Mouse (Mus musculus) stomach, postnatal 0 days (tissue): ENCODE data around the gene Pgap2. TPM values are rescaled to one million over a fixed set of nuclear protein-coding genes. Genes with fewer than 3 reads are reported as not detected.
A peak's percentile ranks its signal among the peaks of the same experiment; 100 is the strongest.

Experiments used
- ATAC-seq: fragments of 200-750 bp; cut with Nextera tagmentation; 2 replicates; pipeline ENCODE4 v1.8.0; 2017; ENCODE audit not compliant: low FRiP score, low TSS enrichment
- DNase-seq: peaks from one replicate; pipeline ENCODE4 v3.0.0-alpha.2; 2016; ENCODE audit warnings: low spot score
- H3K27ac ChIP-seq: fragments of 300-500 bp; sonication (generic); replicated peaks from 2 replicates; pipeline ENCODE4 v1.5.1; 2014; ENCODE audit warnings: mild to moderate bottlenecking, control low read depth
- H3K27me3 ChIP-seq: fragments of 300-500 bp; sonication (generic); 2 replicates; pipeline ENCODE4 v1.6.1; 2014; ENCODE audit warnings: low read length; ENCODE audit not compliant: control insufficient read depth, insufficient read depth
- H3K36me3 ChIP-seq: fragments of 300-500 bp; sonication (generic); 2 replicates; pipeline ENCODE4 v1.6.1; 2014; ENCODE audit warnings: low read length, mixed read lengths; ENCODE audit not compliant: control insufficient read depth, insufficient read depth
- H3K4me1 ChIP-seq: fragments of 300-500 bp; sonication (generic); replicated peaks from 2 replicates; pipeline ENCODE4 v1.6.1; 2014; ENCODE audit warnings: antibody characterized with exemption; ENCODE audit not compliant: control insufficient read depth, insufficient read depth
- H3K4me2 ChIP-seq: fragments of 300-500 bp; sonication (generic); replicated peaks from 2 replicates; pipeline ENCODE4 v1.6.1; 2014; ENCODE audit warnings: low read depth, mild to moderate bottlenecking, control low read depth, moderate library complexity
- H3K4me3 ChIP-seq: fragments of 300-500 bp; sonication (generic); 2 replicates; pipeline ENCODE4 v1.5.1; 2014; ENCODE audit warnings: low read depth, low read length, control low read depth
- H3K9ac ChIP-seq: fragments of 300-500 bp; sonication (generic); 2 replicates; pipeline ENCODE4 v1.6.1; 2014; ENCODE audit warnings: mild to moderate bottlenecking, low read length, control low read depth, mixed read lengths
- H3K9me3 ChIP-seq: fragments of 300-500 bp; sonication (generic); 2 replicates; pipeline ENCODE4 v1.6.1; 2016; ENCODE audit warnings: low read length; ENCODE audit not compliant: control insufficient read depth
- CTCF ChIP-seq: IDR thresholded peaks from 2 replicates; pipeline ENCODE4 v1.5.1; 2016; ENCODE audit warnings: antibody characterized with exemption, low read depth, mild to moderate bottlenecking, moderate library complexity
- EP300 ChIP-seq: optimal IDR thresholded peaks from 2 replicates; pipeline ENCODE3; 2016; ENCODE audit warnings: antibody characterized with exemption
- WGBS: fragments of 180-500 bp; shearing (Covaris S2); extraction: QIAGEN DNeasy Blood & Tissue Kit; methylation state at CpG from one replicate; pipeline ENCODE4 v1.1.7; 2014; 5-methylcytosine and 5-hydroxymethylcytosine counted together
- polyA plus RNA-seq: library from polyadenylated mRNA; unstranded; fragments of >200 nt; fragmentation: Nextera tagmentation; extraction: Ambion mirVana; gene quantifications from 2 replicates; pipeline ENCODE4 v1.2.1, GENCODE M21; 2015

Pgap2 gene
- polyA plus RNA-seq, 1 experiment from 2014 or later = 88.2 TPM

- Histone ChIP-seq H3K4me3 (no peak within 1 kb of the TSS), H3K4me2 (no peak within 1 kb of the TSS), H3K4me1 (no peaks in the 10 kb centered on the region), H3K9ac (no peak within 1 kb of the TSS), H3K27me3 (no peaks in the 10 kb centered on the region), H3K36me3 (no peaks in the 10 kb centered on the region), H3K27ac (no peak within 1 kb of the TSS), H3K9me3 (no peaks in the 10 kb centered on the region)
- TF ChIP-seq CTCF = no peak
- no peak for TF ChIP-seq EP300
- no peak for DNase-seq
- WGBS = 88% methylated on average over 3 of the region's 3 CpGs
- ATAC-seq = no peak
These were observed 45.9 kb downstream of the Pgap2 start, which contains the start of gene Rhog for GRCm38 (mm10) chr7:102255954-102256353. TSS of gene Rhog (minus strand) at chr7:102256054.

- Histone ChIP-seq H3K9ac (no peak overlapping the region), H3K9me3 (no peaks in the 10 kb centered on the region), H3K4me2 (no peak overlapping the region), H3K4me1 (no peaks in the 10 kb centered on the region), H3K36me3 (no peaks in the 10 kb centered on the region), H3K27ac (no peak overlapping the region), H3K27me3 (no peaks in the 10 kb centered on the region), H3K4me3 (no peak overlapping the region)
- TF ChIP-seq EP300 (no peak), CTCF (no peak)
- no peak for DNase-seq
- ATAC-seq = no peak
- WGBS = 75% methylated on average over 3 of the region's 3 CpGs
These were observed 46.6 kb downstream of the Pgap2 start for GRCm38 (mm10) chr7:102256636-102257035.

- TF ChIP-seq EP300 (no peak), CTCF (peak; percentile 88)
- Histone ChIP-seq H3K4me1 (no peaks in the 10 kb centered on the region), H3K4me2 (no peak overlapping the region), H3K4me3 (no peak overlapping the region), H3K36me3 (no peaks in the 10 kb centered on the region), H3K9ac (no peak overlapping the region), H3K27ac (no peak overlapping the region), H3K27me3 (no peaks in the 10 kb centered on the region), H3K9me3 (no peaks in the 10 kb centered on the region)
- 16% methylated on average over 4 of the region's 4 CpGs for WGBS
- DNase-seq (peak; percentile 89), ATAC-seq (peak; percentile 88)
These were observed 48.2 kb downstream of the Pgap2 start for GRCm38 (mm10) chr7:102258189-102258588.

DNA sequence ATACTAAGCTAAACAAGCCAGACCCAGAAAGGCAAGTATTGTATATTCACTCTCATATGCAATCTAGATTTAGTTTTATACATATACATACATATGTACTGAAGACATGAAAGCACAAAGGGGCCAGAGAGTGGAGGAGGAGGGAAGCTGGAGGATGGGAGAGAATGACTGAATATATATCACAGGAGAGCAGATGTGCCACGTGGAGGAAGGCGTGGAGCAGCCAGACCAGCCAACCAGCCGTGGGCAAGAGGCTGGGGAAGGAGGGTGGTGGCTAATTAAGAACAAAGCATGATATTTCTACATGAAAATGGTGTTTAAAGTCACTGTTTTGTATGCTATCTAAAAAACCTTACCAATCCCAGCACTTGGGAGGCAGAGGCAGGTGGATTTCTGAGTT is 48.7 kb downstream of the Pgap2 start:
- DNase-seq = no peak
- H3K27me3 ChIP-seq = no peaks in the 10 kb centered on the region
- no peak overlapping the region for H3K9ac ChIP-seq
- H3K27ac ChIP-seq = no peak overlapping the region
- no peak overlapping the region for H3K4me2 ChIP-seq
- no peaks in the 10 kb centered on the region for H3K9me3 ChIP-seq
- H3K4me1 ChIP-seq = no peaks in the 10 kb centered on the region
- H3K36me3 ChIP-seq = no peaks in the 10 kb centered on the region
- no peak for ATAC-seq
- WGBS = 74% methylated on average over 3 of the region's 3 CpGs
- no peak overlapping the region for H3K4me3 ChIP-seq
- TF ChIP-seq CTCF = no peak
- TF ChIP-seq EP300 = no peak

- Histone ChIP-seq H3K27ac (no peak overlapping the region), H3K4me3 (no peak overlapping the region), H3K9ac (no peak overlapping the region), H3K27me3 (no peaks in the 10 kb centered on the region), H3K4me2 (no peak overlapping the region), H3K4me1 (no peaks in the 10 kb centered on the region), H3K9me3 (no peaks in the 10 kb centered on the region), H3K36me3 (no peaks in the 10 kb centered on the region)
- WGBS = 86% methylated on average over 10 of the region's 10 CpGs
- ATAC-seq (no peak), DNase-seq (no peak)
- TF ChIP-seq CTCF (no peak), EP300 (no peak)
These were observed 49.9 kb downstream of the Pgap2 start for GRCm38 (mm10) chr7:102259716-102260479.

- WGBS = 89% methylated on average over 1 of the region's 1 CpGs
- H3K9me3 ChIP-seq = no peaks in the 10 kb centered on the region
- H3K4me2 ChIP-seq = no peak overlapping the region
- no peak for DNase-seq
- no peak overlapping the region for H3K9ac ChIP-seq
- TF ChIP-seq CTCF (no peak), EP300 (no peak)
- no peak for ATAC-seq
- H3K27ac ChIP-seq = no peak overlapping the region
- H3K27me3 ChIP-seq = no peaks in the 10 kb centered on the region
- no peaks in the 10 kb centered on the region for H3K36me3 ChIP-seq
- no peaks in the 10 kb centered on the region for H3K4me1 ChIP-seq
- no peak overlapping the region for H3K4me3 ChIP-seq
These were observed 50.5 kb downstream of the Pgap2 start for GRCm38 (mm10) chr7:102260518-102260917.
